Mouse (Mus musculus) embryonic fibroblast, embryonic 13.5 days (primary cell): Measurements from ENCODE around the gene Map3k21.

Experiments
- CTCF ChIP-seq: IDR thresholded peaks from 2 replicates; pipeline ENCODE4 v1.5.1; 2011; ENCODE audit warnings: mild to moderate bottlenecking, control low read depth, low read length, moderate library complexity, borderline replicate concordance; ENCODE audit not compliant: insufficient read depth
- POLR2A ChIP-seq: IDR thresholded peaks from 2 replicates; pipeline ENCODE4 v1.6.1; 2011; ENCODE audit warnings: low read depth, mild to moderate bottlenecking, control low read depth, low read length, moderate library complexity

DNA sequence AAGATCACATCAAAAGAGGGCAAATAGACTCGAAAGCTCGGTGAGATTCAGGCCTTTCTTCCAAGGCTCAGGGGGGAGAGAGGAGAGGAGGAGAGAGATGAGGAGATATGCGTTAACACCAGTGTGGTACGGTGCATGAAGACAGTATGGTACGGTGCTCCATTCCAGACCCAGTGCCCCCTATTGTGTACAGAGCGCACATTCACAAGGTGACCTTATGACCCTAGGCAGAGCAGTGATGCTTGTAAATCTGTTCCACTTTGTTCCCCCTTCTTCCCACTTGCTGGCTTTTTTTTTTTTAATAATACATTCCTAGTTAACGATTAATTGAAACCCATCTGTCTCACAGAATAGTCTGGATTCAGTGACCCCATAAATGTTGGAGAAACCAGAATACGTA, 9.3 kb downstream of the Map3k21 start:
- TF ChIP-seq POLR2A (no peak), CTCF (no peak)
